Mouse (Mus musculus) heart, postnatal 0 days (tissue): Measurements from ENCODE around the gene Rbms3. TPM values are rescaled to one million over a fixed set of nuclear protein-coding genes. Genes with fewer than 3 reads are reported as not detected.
A peak's percentile ranks its signal among the peaks of the same experiment; 100 is the strongest.

Experiments used
- ATAC-seq: fragments of 200-750 bp; cut with Nextera tagmentation; 2 replicates; pipeline ENCODE4 v1.8.0; 2017; ENCODE audit warnings: low read depth, moderate number of reproducible peaks, moderate library complexity; ENCODE audit not compliant: insufficient read depth
- DNase-seq: peaks from one replicate; pipeline ENCODE4 v3.0.0-alpha.2; 2016; ENCODE audit warnings: low spot score
- H3K27ac ChIP-seq: fragments of 300-500 bp; sonication (generic); 2 replicates; pipeline ENCODE4 v1.5.1; 2014; ENCODE audit warnings: low read depth, mild to moderate bottlenecking
- H3K27me3 ChIP-seq: fragments of 300-500 bp; sonication (generic); 2 replicates; pipeline ENCODE4 v1.6.1; 2014; ENCODE audit warnings: low read length, mixed read lengths; ENCODE audit not compliant: control insufficient read depth, insufficient read depth
- H3K36me3 ChIP-seq: fragments of 300-500 bp; sonication (generic); replicated peaks from 2 replicates; pipeline ENCODE4 v1.6.1; 2014; ENCODE audit warnings: low read length, mixed read lengths; ENCODE audit not compliant: control insufficient read depth, insufficient read depth
- H3K4me1 ChIP-seq: fragments of 300-500 bp; sonication (generic); 2 replicates; pipeline ENCODE4 v1.6.1; 2014; ENCODE audit warnings: antibody characterized with exemption; ENCODE audit not compliant: control insufficient read depth, insufficient read depth
- H3K4me2 ChIP-seq: fragments of 300-500 bp; sonication (generic); 2 replicates; pipeline ENCODE4 v1.6.1; 2014; ENCODE audit warnings: low read depth, mild to moderate bottlenecking, low read length, moderate library complexity
- H3K4me3 ChIP-seq: fragments of 300-500 bp; sonication (generic); 2 replicates; pipeline ENCODE4 v1.5.1; 2014; ENCODE audit warnings: low read depth, low read length
- H3K9ac ChIP-seq: fragments of 300-500 bp; sonication (generic); replicated peaks from 2 replicates; pipeline ENCODE4 v1.6.1; 2014; ENCODE audit warnings: low read depth, low read length, mixed read lengths
- H3K9me3 ChIP-seq: fragments of 300-500 bp; sonication (generic); replicated peaks from 2 replicates; pipeline ENCODE4 v1.6.1; 2016; ENCODE audit warnings: low read length; ENCODE audit not compliant: control insufficient read depth
- CTCF ChIP-seq: IDR thresholded peaks from 2 replicates; pipeline ENCODE4 v1.5.1; 2016; ENCODE audit warnings: antibody characterized with exemption, control low read depth, low read depth
- EP300 ChIP-seq: IDR thresholded peaks from 2 replicates; pipeline ENCODE4 v1.6.1; 2016; ENCODE audit warnings: antibody characterized with exemption, low read depth
- WGBS: fragments of 180-500 bp; shearing (Covaris S2); extraction: QIAGEN DNeasy Blood & Tissue Kit; methylation state at CpG from one replicate; pipeline ENCODE4 v1.1.7; 2014; 5-methylcytosine and 5-hydroxymethylcytosine counted together
- polyA plus RNA-seq: library from polyadenylated mRNA; unstranded; fragments of >200 nt; fragmentation: Nextera tagmentation; extraction: Ambion mirVana; gene quantifications from 2 replicates; pipeline ENCODE4 v1.2.1, GENCODE M21; 2015
- total RNA-seq: library from RNA; depleted of rRNA; stranded (reverse); fragments of >200 nt; gene quantifications from 2 replicates; pipeline ENCODE4 v1.2.3, GENCODE M21; 2014; ENCODE audit warnings: low replicate concordance

The Rbms3 gene
- total and polyA plus RNA-seq, 2 experiments from 2014 or later = 18.2 to 75.3 TPM

GRCm38 (mm10) chr9:117400262-117400671, 229.4 kb downstream of the Rbms3 start:
- H3K4me1 ChIP-seq = 0 out of 2 replicates have a peak, but pooled peaks cover 3% of the 10 kb centered on the region
- DNase-seq (no peak), ATAC-seq (no peak)
- no peak for TF ChIP-seq CTCF
- TF ChIP-seq EP300 = no peak
- H3K27me3 ChIP-seq = no peaks in the 10 kb centered on the region
- H3K9me3 ChIP-seq = no peaks in the 10 kb centered on the region
- no peak overlapping the region for H3K9ac ChIP-seq
- H3K27ac ChIP-seq = no peak overlapping the region
- H3K36me3 ChIP-seq = no peaks in the 10 kb centered on the region
- H3K4me2 ChIP-seq = no peak overlapping the region
- no peak overlapping the region for H3K4me3 ChIP-seq
- WGBS = 29% methylated on average over 7 of the region's 7 CpGs

- Histone ChIP-seq H3K9me3 (no peaks in the 10 kb centered on the region), H3K36me3 (no peaks in the 10 kb centered on the region), H3K4me1 (0 out of 2 replicates have a peak, but pooled peaks cover 3% of the 10 kb centered on the region), H3K27ac (no peak overlapping the region), H3K27me3 (no peaks in the 10 kb centered on the region), H3K9ac (no peak overlapping the region), H3K4me2 (no peak overlapping the region), H3K4me3 (no peak overlapping the region)
- ATAC-seq (no peak), DNase-seq (no peak)
- TF ChIP-seq EP300 (no peak), CTCF (no peak)
These were observed 232.6 kb downstream of the Rbms3 start for GRCm38 (mm10) chr9:117397071-117397470.

- DNase-seq = no peak
- no peak overlapping the region for H3K27ac ChIP-seq
- TF ChIP-seq EP300 (no peak), CTCF (no peak)
These were observed 233.1 kb downstream of the Rbms3 start for GRCm38 (mm10) chr9:117396586-117396985.

GRCm38 (mm10) chr9:117393626-117394525, 235.8 kb downstream of the Rbms3 start:
- TF ChIP-seq EP300 = no peak
- peak; percentile 42 for TF ChIP-seq CTCF
- ATAC-seq (peak; percentile 36; the same call in 1 of the 2 replicates), DNase-seq (peak; percentile 24)
- H3K4me1 ChIP-seq = no peaks in the 10 kb centered on the region
- 37% methylated on average over 18 of the region's 18 CpGs for WGBS
- H3K4me3 ChIP-seq = no peak overlapping the region
- no peaks in the 10 kb centered on the region for H3K27me3 ChIP-seq
- H3K27ac ChIP-seq = no peak overlapping the region
- no peak overlapping the region for H3K9ac ChIP-seq
- H3K36me3 ChIP-seq = no peaks in the 10 kb centered on the region
- no peaks in the 10 kb centered on the region for H3K9me3 ChIP-seq
- peak overlapping the region; percentile 26 for H3K4me2 ChIP-seq

More at GRCm38 (mm10) chr9:117396586-117396985, 233.1 kb downstream of the Rbms3 start:
- Histone ChIP-seq H3K9me3 (no peaks in the 10 kb centered on the region), H3K4me1 (0 out of 2 replicates have a peak, but pooled peaks cover 3% of the 10 kb centered on the region), H3K9ac (no peak overlapping the region), H3K4me3 (no peak overlapping the region), H3K4me2 (no peak overlapping the region), H3K36me3 (no peaks in the 10 kb centered on the region), H3K27me3 (no peaks in the 10 kb centered on the region)
- ATAC-seq = no peak
- 80% methylated on average over 8 of the region's 8 CpGs for WGBS

GRCm38 (mm10) chr9:117388024-117388423, 241.7 kb downstream of the Rbms3 start:
- ATAC-seq (no peak), DNase-seq (no peak)
- no peaks in the 10 kb centered on the region for H3K27me3 ChIP-seq
- H3K36me3 ChIP-seq = no peaks in the 10 kb centered on the region
- 77% methylated on average over 9 of the region's 9 CpGs for WGBS
- H3K4me2 ChIP-seq = no peak overlapping the region
- H3K27ac ChIP-seq = no peak overlapping the region
- no peaks in the 10 kb centered on the region for H3K4me1 ChIP-seq
- H3K4me3 ChIP-seq = no peak overlapping the region
- no peak for TF ChIP-seq EP300
- TF ChIP-seq CTCF = no peak
- no peaks in the 10 kb centered on the region for H3K9me3 ChIP-seq
- no peak overlapping the region for H3K9ac ChIP-seq
